Mouse (Mus musculus) ES-CJ7 (cell line): ENCODE data around the gene Stt3b.

Experiments used
- DNase-seq: peaks from one replicate; pipeline ENCODE4 v3.0.0; 2011; ENCODE audit warnings: low read depth, low spot score

Gene Stt3b

GRCm38 (mm10) chr9:115310346-115311222, at the start of gene Stt3b:
Gene Stt3b, minus strand, starts transcription at chr9:115310421.
- DNase-seq = peak; percentile 98

GRCm38 (mm10) chr9:115358421-115358820, 48.2 kb upstream of the Stt3b start:
- DNase-seq = no peak

- no peak for DNase-seq
These were observed 47.8 kb upstream of the Stt3b start for GRCm38 (mm10) chr9:115357996-115358395.

- peak; percentile 84 for DNase-seq
These were observed 46.7 kb upstream of the Stt3b start for GRCm38 (mm10) chr9:115356731-115357458.

- DNase-seq = peak; percentile 12
These were observed 45.8 kb upstream of the Stt3b start for GRCm38 (mm10) chr9:115355972-115356371.

GRCm38 (mm10) chr9:115349741-115350512, 39.7 kb upstream of the Stt3b start:
- no peak for DNase-seq

- no peak for DNase-seq
These were observed 38.9 kb upstream of the Stt3b start for GRCm38 (mm10) chr9:115349106-115349505.

- no peak for DNase-seq
These were observed 34.7 kb upstream of the Stt3b start for GRCm38 (mm10) chr9:115344930-115345329.

GRCm38 (mm10) chr9:115341576-115341975, 31.4 kb upstream of the Stt3b start:
- DNase-seq = no peak

- DNase-seq = no peak
These were observed 30.1 kb upstream of the Stt3b start for GRCm38 (mm10) chr9:115340212-115340815.

GRCm38 (mm10) chr9:115338816-115339215, 28.6 kb upstream of the Stt3b start:
- no peak for DNase-seq

GRCm38 (mm10) chr9:115333016-115333415, 22.8 kb upstream of the Stt3b start:
- DNase-seq = no peak

- DNase-seq = no peak
These were observed 22.1 kb upstream of the Stt3b start for GRCm38 (mm10) chr9:115332339-115332738.

- no peak for DNase-seq
These were observed 20.7 kb upstream of the Stt3b start for GRCm38 (mm10) chr9:115330861-115331476.

- DNase-seq = no peak
These were observed 16.3 kb upstream of the Stt3b start for GRCm38 (mm10) chr9:115326533-115326890.

GRCm38 (mm10) chr9:115325831-115326532, 15.8 kb upstream of the Stt3b start:
- DNase-seq = no peak

GRCm38 (mm10) chr9:115323572-115323971, 13.4 kb upstream of the Stt3b start:
- DNase-seq = no peak

- DNase-seq = no peak
These were observed 12.2 kb upstream of the Stt3b start for GRCm38 (mm10) chr9:115322385-115322784.

GRCm38 (mm10) chr9:115321052-115321451, 10.8 kb upstream of the Stt3b start:
- DNase-seq = peak; percentile 82

- no peak for DNase-seq
These were observed 9.9 kb upstream of the Stt3b start for GRCm38 (mm10) chr9:115320156-115320555.
